Mouse (Mus musculus) liver, embryonic 12.5 days (tissue): Measurements from ENCODE around the gene Usf2. TPM values are rescaled to one million over a fixed set of nuclear protein-coding genes. Genes with fewer than 3 reads are reported as not detected.

ENCODE experiments used
- ATAC-seq: fragments of 200-750 bp; cut with Nextera tagmentation; 2 replicates; pipeline ENCODE4 v1.8.0; 2017; ENCODE audit warnings: moderate number of reproducible peaks, mild to moderate bottlenecking, moderate library complexity
- H3K27ac ChIP-seq: fragments of 300-500 bp; sonication (generic); 2 replicates; pipeline ENCODE4 v1.5.1; 2016; ENCODE audit warnings: mild to moderate bottlenecking
- H3K27me3 ChIP-seq: fragments of 300-500 bp; sonication (generic); replicated peaks from 2 replicates; pipeline ENCODE4 v1.6.1; 2016; ENCODE audit warnings: mild to moderate bottlenecking, moderate library complexity
- H3K36me3 ChIP-seq: fragments of 300-500 bp; sonication (generic); 2 replicates; pipeline ENCODE4 v1.6.1; 2016; ENCODE audit warnings: mild to moderate bottlenecking, moderate library complexity
- H3K4me1 ChIP-seq: fragments of 300-500 bp; sonication (generic); 2 replicates; pipeline ENCODE4 v1.6.1; 2016
- H3K4me2 ChIP-seq: fragments of 300-500 bp; sonication (generic); 2 replicates; pipeline ENCODE4 v1.6.1; 2016; ENCODE audit warnings: mild to moderate bottlenecking, moderate library complexity
- H3K4me3 ChIP-seq: fragments of 300-500 bp; sonication (generic); 2 replicates; pipeline ENCODE4 v1.5.1; 2016; ENCODE audit warnings: mild to moderate bottlenecking, moderate library complexity
- H3K9ac ChIP-seq: fragments of 300-500 bp; sonication (generic); 2 replicates; pipeline ENCODE4 v1.6.1; 2016; ENCODE audit warnings: mild to moderate bottlenecking, moderate library complexity
- H3K9me3 ChIP-seq: fragments of 300-500 bp; sonication (generic); replicated peaks from 2 replicates; pipeline ENCODE4 v1.6.1; 2016; ENCODE audit warnings: mild to moderate bottlenecking, moderate library complexity
- whole genome bisulfite sequencing: fragments of 180-500 bp; shearing (Covaris S2); methylation state at CpG from one replicate; pipeline ENCODE4 v1.1.7; 2016; ENCODE audit not compliant: insufficient replicate concordance; 5-methylcytosine and 5-hydroxymethylcytosine counted together
- polyA plus RNA-seq: library from polyadenylated mRNA; unstranded; fragments of >200 nt; fragmentation: Nextera tagmentation; extraction: Ambion mirVana; gene quantifications from 2 replicates; pipeline ENCODE4 v1.2.1, GENCODE M21; 2016

Gene Usf2
- polyA plus RNA-seq, 1 experiment from 2014 or later: 13.9 TPM

DNA sequence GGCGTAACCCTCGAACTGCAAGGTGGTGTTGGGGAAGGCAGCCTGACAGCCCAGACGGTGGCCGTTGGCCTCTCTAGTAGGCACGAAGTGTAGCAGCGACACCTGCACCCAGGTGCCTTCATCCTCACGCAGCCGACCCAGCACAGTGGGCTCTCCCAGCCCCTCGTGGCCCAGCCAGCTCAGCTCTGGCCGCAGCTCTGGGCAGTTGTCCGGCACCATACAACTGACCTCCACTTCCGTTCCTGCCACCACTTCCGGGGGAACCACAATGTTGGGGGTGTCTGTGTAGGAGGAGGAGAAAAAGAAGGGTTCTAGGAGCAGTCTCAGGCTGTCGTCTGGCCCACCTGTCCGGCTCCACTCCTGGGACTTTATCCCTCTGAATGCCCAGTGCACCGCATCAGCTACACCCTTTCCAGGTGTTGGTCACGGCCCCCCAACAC is 47.6 kb downstream of the Usf2 start:
- no peak overlapping the region for H3K27ac ChIP-seq
- peak overlapping the region; percentile 19; the same call in 1 of the 2 replicates for H3K4me3 ChIP-seq
- H3K9ac ChIP-seq: no peak overlapping the region
- no peaks in the 10 kb centered on the region for H3K36me3 ChIP-seq
- H3K9me3 ChIP-seq: no peaks in the 10 kb centered on the region
- H3K4me2 ChIP-seq: peak overlapping the region; percentile 52
- H3K27me3 ChIP-seq: peaks cover 36% of the 10 kb centered on the region
- peaks cover 12% of the 10 kb centered on the region for H3K4me1 ChIP-seq
- no peak; the same call in 1 of the 2 replicates for ATAC-seq
- WGBS: 21% methylated on average over 17 of the region's 17 CpGs

DNA sequence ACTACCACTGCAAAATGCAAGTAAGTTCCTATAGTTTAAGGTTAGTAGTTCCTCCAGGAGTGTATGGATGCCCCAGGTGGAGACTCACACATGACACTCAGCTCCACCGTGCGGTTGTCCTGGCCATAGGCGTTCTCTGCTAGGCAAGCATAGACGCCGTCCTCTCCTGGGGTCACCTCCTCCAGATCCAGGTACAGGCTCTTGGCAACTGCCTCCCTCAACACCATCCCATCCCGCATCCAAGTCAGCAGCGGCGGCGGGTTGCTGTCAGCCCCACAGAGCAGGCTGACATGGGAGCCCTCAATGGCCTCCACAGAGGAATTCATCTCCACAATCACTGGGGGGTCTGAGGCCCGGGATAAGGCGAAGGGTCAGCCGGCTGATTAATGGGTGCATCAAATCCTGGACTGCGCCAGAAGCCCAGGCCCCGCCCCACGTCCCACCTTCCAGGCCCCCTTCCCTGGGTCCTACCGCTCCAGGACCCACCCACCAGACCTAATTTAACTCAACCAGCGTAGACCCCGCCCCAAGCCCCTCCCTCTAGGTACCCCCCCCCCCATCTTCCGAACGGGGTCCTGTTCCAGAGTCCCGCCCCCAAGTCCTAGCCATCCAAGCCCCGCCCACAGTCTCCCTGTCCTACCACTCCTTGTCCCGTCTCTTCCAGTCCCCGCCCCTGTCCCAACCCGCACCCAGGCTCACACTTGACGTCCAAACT is 48.2 kb downstream of the Usf2 start:
- Histone ChIP-seq H3K9ac (no peak overlapping the region), H3K4me2 (peak overlapping the region; percentile 52), H3K9me3 (no peaks in the 10 kb centered on the region), H3K4me1 (peaks cover 12% of the 10 kb centered on the region), H3K27me3 (peaks cover 36% of the 10 kb centered on the region), H3K4me3 (peak overlapping the region; percentile 19; the same call in 1 of the 2 replicates), H3K36me3 (no peaks in the 10 kb centered on the region), H3K27ac (no peak overlapping the region)
- 4% methylated on average over 26 of the region's 26 CpGs for WGBS
- peak; percentile 59 for ATAC-seq

- no peak overlapping the region for H3K4me2 ChIP-seq
- peaks cover 9% of the 10 kb centered on the region for H3K4me1 ChIP-seq
- ATAC-seq: no peak
- peaks cover 27% of the 10 kb centered on the region for H3K27me3 ChIP-seq
- H3K9ac ChIP-seq: no peak overlapping the region
- H3K4me3 ChIP-seq: no peak overlapping the region
- WGBS: 38% methylated on average over 4 of the region's 4 CpGs
- no peaks in the 10 kb centered on the region for H3K9me3 ChIP-seq
- H3K36me3 ChIP-seq: no peaks in the 10 kb centered on the region
- no peak overlapping the region for H3K27ac ChIP-seq
Measured at GRCm38 (mm10) chr7:30904042-30904441, 52.6 kb downstream of the Usf2 start.

Other genes with a start within 250 kb of the Usf2 start
- gene Atp4a, start 244.6 kb downstream of the Usf2 start, polyA plus RNA-seq: 1.8 and 1.9 TPM in 2 replicates
- gene Tmem147, start 227.3 kb downstream of the Usf2 start, polyA plus RNA-seq: 125 and 126 TPM in 2 replicates
- not detected in 2 replicates for gene Gapdhs, start 213.1 kb downstream of the Usf2 start, polyA plus RNA-seq
- gene Sbsn, start 205.3 kb downstream of the Usf2 start, polyA plus RNA-seq: 0.19 and 0.41 TPM in 2 replicates
- gene Dmkn, start 193.0 kb downstream of the Usf2 start, polyA plus RNA-seq: not detected in 2 replicates
- gene Krtdap, start 168.9 kb downstream of the Usf2 start, polyA plus RNA-seq: not detected in 2 replicates
- gene Ffar2, start 133.0 kb downstream of the Usf2 start, polyA plus RNA-seq: 0.21 and 0.53 TPM in 2 replicates
- gene Ffar3, start 100.6 kb downstream of the Usf2 start, polyA plus RNA-seq: not detected in 2 replicates
- gene Ffar1, start 95.2 kb downstream of the Usf2 start, polyA plus RNA-seq: not detected in 2 replicates
- gene Cd22, start 76.5 kb downstream of the Usf2 start, polyA plus RNA-seq: 0.21 and 0.38 TPM in 2 replicates
- 0.13 and 0.20 TPM in 2 replicates for gene Mag, start 41.9 kb downstream of the Usf2 start, polyA plus RNA-seq
- gene Hamp2, start 32.1 kb downstream of the Usf2 start, polyA plus RNA-seq: not detected in 2 replicates
- gene Hamp, start 12.8 kb downstream of the Usf2 start, polyA plus RNA-seq: 0.38 TPM in 1 of 2 replicates, not detected in the other
- 27.3 and 28.2 TPM in 2 replicates for gene Lsr, start 16.7 kb upstream of the Usf2 start, polyA plus RNA-seq
- gene Fam187b, start 17.0 kb upstream of the Usf2 start, polyA plus RNA-seq: 1.9 and 2.8 TPM in 2 replicates
- 19.0 and 22.3 TPM in 2 replicates for gene Fxyd5, start 85.7 kb upstream of the Usf2 start, polyA plus RNA-seq
- gene Fxyd7, start 94.7 kb upstream of the Usf2 start, polyA plus RNA-seq: 0.45 and 0.55 TPM in 2 replicates
- 28.2 and 28.3 TPM in 2 replicates for gene Fxyd1, start 100.4 kb upstream of the Usf2 start, polyA plus RNA-seq
- 0.06 and 0.19 TPM in 2 replicates for gene Lgi4, start 102.5 kb upstream of the Usf2 start, polyA plus RNA-seq
- 0.67 and 0.86 TPM in 2 replicates for gene Fxyd3, start 119.9 kb upstream of the Usf2 start, polyA plus RNA-seq
- 33.2 and 36.2 TPM in 2 replicates for gene Hpn, start 158.5 kb upstream of the Usf2 start, polyA plus RNA-seq
- gene Scn1b, start 170.2 kb upstream of the Usf2 start, polyA plus RNA-seq: 0.97 and 1.2 TPM in 2 replicates
- gene Gramd1a, start 199.1 kb upstream of the Usf2 start, polyA plus RNA-seq: 20.3 and 21.2 TPM in 2 replicates